Mouse (Mus musculus) heart, postnatal 0 days (tissue): ENCODE results near the gene Gm28305. TPM values are rescaled to one million over a fixed set of nuclear protein-coding genes. Genes with fewer than 3 reads are reported as not detected.
A peak's percentile ranks its signal among the peaks of the same experiment; 100 is the strongest.

Source experiments
- ATAC-seq: fragments of 200-750 bp; cut with Nextera tagmentation; 2 replicates; pipeline ENCODE4 v1.8.0; 2017; ENCODE audit warnings: low read depth, moderate number of reproducible peaks, moderate library complexity; ENCODE audit not compliant: insufficient read depth
- DNase-seq: peaks from one replicate; pipeline ENCODE4 v3.0.0-alpha.2; 2016; ENCODE audit warnings: low spot score
- H3K27ac ChIP-seq: fragments of 300-500 bp; sonication (generic); 2 replicates; pipeline ENCODE4 v1.5.1; 2014; ENCODE audit warnings: low read depth, mild to moderate bottlenecking
- H3K27me3 ChIP-seq: fragments of 300-500 bp; sonication (generic); 2 replicates; pipeline ENCODE4 v1.6.1; 2014; ENCODE audit warnings: low read length, mixed read lengths; ENCODE audit not compliant: control insufficient read depth, insufficient read depth
- H3K36me3 ChIP-seq: fragments of 300-500 bp; sonication (generic); replicated peaks from 2 replicates; pipeline ENCODE4 v1.6.1; 2014; ENCODE audit warnings: low read length, mixed read lengths; ENCODE audit not compliant: control insufficient read depth, insufficient read depth
- H3K4me1 ChIP-seq: fragments of 300-500 bp; sonication (generic); 2 replicates; pipeline ENCODE4 v1.6.1; 2014; ENCODE audit warnings: antibody characterized with exemption; ENCODE audit not compliant: control insufficient read depth, insufficient read depth
- H3K4me2 ChIP-seq: fragments of 300-500 bp; sonication (generic); 2 replicates; pipeline ENCODE4 v1.6.1; 2014; ENCODE audit warnings: low read depth, mild to moderate bottlenecking, low read length, moderate library complexity
- H3K4me3 ChIP-seq: fragments of 300-500 bp; sonication (generic); 2 replicates; pipeline ENCODE4 v1.5.1; 2014; ENCODE audit warnings: low read depth, low read length
- H3K9ac ChIP-seq: fragments of 300-500 bp; sonication (generic); replicated peaks from 2 replicates; pipeline ENCODE4 v1.6.1; 2014; ENCODE audit warnings: low read depth, low read length, mixed read lengths
- H3K9me3 ChIP-seq: fragments of 300-500 bp; sonication (generic); replicated peaks from 2 replicates; pipeline ENCODE4 v1.6.1; 2016; ENCODE audit warnings: low read length; ENCODE audit not compliant: control insufficient read depth
- CTCF ChIP-seq: IDR thresholded peaks from 2 replicates; pipeline ENCODE4 v1.5.1; 2016; ENCODE audit warnings: antibody characterized with exemption, control low read depth, low read depth
- EP300 ChIP-seq: IDR thresholded peaks from 2 replicates; pipeline ENCODE4 v1.6.1; 2016; ENCODE audit warnings: antibody characterized with exemption, low read depth
- WGBS: fragments of 180-500 bp; shearing (Covaris S2); extraction: QIAGEN DNeasy Blood & Tissue Kit; methylation state at CpG from one replicate; pipeline ENCODE4 v1.1.7; 2014; 5-methylcytosine and 5-hydroxymethylcytosine counted together
- polyA plus RNA-seq: library from polyadenylated mRNA; unstranded; fragments of >200 nt; fragmentation: Nextera tagmentation; extraction: Ambion mirVana; gene quantifications from 2 replicates; pipeline ENCODE4 v1.2.1, GENCODE M21; 2015
- total RNA-seq: library from RNA; depleted of rRNA; stranded (reverse); fragments of >200 nt; gene quantifications from 2 replicates; pipeline ENCODE4 v1.2.3, GENCODE M21; 2014; ENCODE audit warnings: low replicate concordance

Gm28305 gene
- total and polyA plus RNA-seq, 2 experiments from 2014 or later = not detected

- 88% methylated on average over 6 of the region's 6 CpGs for WGBS
- H3K27ac ChIP-seq = no peak overlapping the region
- no peaks in the 10 kb centered on the region for H3K4me1 ChIP-seq
- ATAC-seq = no peak
- H3K27me3 ChIP-seq = no peaks in the 10 kb centered on the region
- H3K9me3 ChIP-seq = no peaks in the 10 kb centered on the region
- no peak for DNase-seq
- H3K4me2 ChIP-seq = no peak overlapping the region
- TF ChIP-seq EP300 = no peak
- TF ChIP-seq CTCF = no peak
- peaks cover 95% of the 10 kb centered on the region for H3K36me3 ChIP-seq
- no peak overlapping the region for H3K4me3 ChIP-seq
- no peak overlapping the region for H3K9ac ChIP-seq
These were observed 10.6 kb downstream of the Gm28305 start for GRCm38 (mm10) chr9:104051028-104051427.

- Histone ChIP-seq H3K4me3 (peak within 1 kb of the TSS; percentile 97), H3K4me1 (peaks cover 13% of the 10 kb centered on the region), H3K9me3 (no peaks in the 10 kb centered on the region), H3K4me2 (peak within 1 kb of the TSS; percentile 77), H3K9ac (peak within 1 kb of the TSS; percentile 84), H3K27me3 (no peaks in the 10 kb centered on the region), H3K27ac (peak within 1 kb of the TSS; percentile 71), H3K36me3 (peaks cover 29% of the 10 kb centered on the region)
- WGBS = under 1% methylated on average over 56 of the region's 59 CpGs
- DNase-seq (peak; percentile 43), ATAC-seq (peak; percentile 74)
- TF ChIP-seq CTCF (no peak), EP300 (no peak)
These were observed 22.2 kb downstream of the Gm28305 start, which contains the start of gene Uba5 for GRCm38 (mm10) chr9:104062430-104063243. Gene Uba5 (minus strand): TSS chr9:104063134.

GRCm38 (mm10) chr9:104063244-104063961, 22.9 kb downstream of the Gm28305 start, which contains the start of gene Acad11:
Gene Acad11 (plus strand): TSS chr9:104063377.
- peak; percentile 97 for ATAC-seq
- H3K27me3 ChIP-seq = no peaks in the 10 kb centered on the region
- peaks cover 22% of the 10 kb centered on the region for H3K36me3 ChIP-seq
- H3K4me2 ChIP-seq = peak within 1 kb of the TSS; percentile 77
- H3K27ac ChIP-seq = peak within 1 kb of the TSS; percentile 71
- TF ChIP-seq CTCF (no peak), EP300 (no peak)
- H3K4me1 ChIP-seq = peaks cover 13% of the 10 kb centered on the region
- no peaks in the 10 kb centered on the region for H3K9me3 ChIP-seq
- WGBS = under 1% methylated on average over 27 of the region's 30 CpGs
- DNase-seq = peak; percentile 86
- H3K4me3 ChIP-seq = peak within 1 kb of the TSS; percentile 97
- peak within 1 kb of the TSS; percentile 84 for H3K9ac ChIP-seq

GRCm38 (mm10) chr9:104064571-104064970, 24.1 kb downstream of the Gm28305 start:
- H3K27ac ChIP-seq = no peak overlapping the region
- H3K4me1 ChIP-seq = peaks cover 13% of the 10 kb centered on the region
- no peaks in the 10 kb centered on the region for H3K27me3 ChIP-seq
- peaks cover 14% of the 10 kb centered on the region; the same call in 1 of the 2 replicates for H3K36me3 ChIP-seq
- no peaks in the 10 kb centered on the region for H3K9me3 ChIP-seq
- no peak overlapping the region for H3K9ac ChIP-seq
- no peak overlapping the region for H3K4me3 ChIP-seq
- H3K4me2 ChIP-seq = no peak overlapping the region; the same call in 1 of the 2 replicates
- TF ChIP-seq EP300 (no peak), CTCF (no peak)
- DNase-seq (no peak), ATAC-seq (no peak)
- WGBS = 18% methylated on average over 1 of the region's 1 CpGs

GRCm38 (mm10) chr9:104070241-104070640, 29.8 kb downstream of the Gm28305 start:
- no peaks in the 10 kb centered on the region for H3K4me1 ChIP-seq
- 38% methylated on average over 4 of the region's 4 CpGs for WGBS
- H3K27me3 ChIP-seq = no peaks in the 10 kb centered on the region
- H3K4me3 ChIP-seq = no peak overlapping the region
- no peak for ATAC-seq
- H3K9me3 ChIP-seq = no peaks in the 10 kb centered on the region
- no peak overlapping the region for H3K9ac ChIP-seq
- no peak overlapping the region for H3K27ac ChIP-seq
- no peak overlapping the region for H3K4me2 ChIP-seq
- TF ChIP-seq CTCF (no peak), EP300 (no peak)
- DNase-seq = no peak
- H3K36me3 ChIP-seq = no peaks in the 10 kb centered on the region
